ENCODE assay signal across 8 mouse cellular contexts in the genomic region with DNA sequence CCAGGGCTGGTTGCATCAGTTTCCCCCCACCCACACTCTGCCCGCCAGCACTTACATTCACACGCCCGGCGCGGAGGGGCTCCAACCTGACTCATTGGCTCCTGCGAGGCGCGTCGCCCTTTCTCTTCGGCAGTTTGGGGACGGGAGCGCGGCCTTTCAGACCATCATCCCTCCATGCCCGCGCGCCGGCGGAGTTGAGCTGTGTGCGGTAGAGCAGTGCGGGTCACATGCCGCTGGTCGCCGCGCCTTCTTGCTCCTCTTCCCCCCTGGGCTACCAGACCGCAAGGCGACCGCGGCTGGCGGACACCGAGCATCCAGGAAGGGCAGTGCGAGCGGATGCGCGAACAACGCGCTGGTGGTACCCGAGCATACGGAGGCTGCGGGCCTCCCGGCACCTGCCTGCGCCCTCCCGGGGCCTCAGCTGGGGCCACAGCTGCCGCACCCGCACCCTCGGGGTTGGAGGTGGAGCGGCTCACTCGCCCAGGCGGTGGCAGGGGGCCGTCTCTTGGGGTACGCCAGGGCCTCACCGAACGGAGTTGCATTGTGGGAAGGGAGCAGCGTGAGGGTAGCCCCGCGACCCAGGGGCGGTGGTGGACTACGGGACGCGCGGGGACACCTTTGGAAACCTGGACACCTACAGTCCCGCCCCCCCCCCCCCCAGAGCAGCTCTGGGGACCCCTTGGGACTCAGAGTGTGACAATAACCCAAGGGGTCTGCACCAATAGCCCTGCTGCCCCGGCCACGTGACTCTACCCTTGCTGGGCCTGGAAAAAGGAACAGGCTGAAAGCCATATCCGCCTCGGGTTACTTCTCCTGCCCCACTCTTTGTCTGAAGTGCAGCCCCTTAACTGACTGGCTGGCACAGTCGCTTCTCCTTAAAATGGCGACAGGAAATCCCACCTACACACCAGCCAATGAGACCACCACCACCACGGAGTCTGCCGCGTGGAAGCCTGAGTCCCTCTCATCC. TPM values are rescaled to one million over a fixed set of nuclear protein-coding genes. Genes with fewer than 3 reads are reported as not detected.
A peak's percentile ranks its signal among the peaks of the same experiment; 100 is the strongest.
DNase-seq lines count a peak whose midpoint lies in the region; ATAC-seq and TF ChIP-seq lines count a peak whose summit lies in the region.

Gene Slc38a1, minus strand, starts transcription at position 478 of the 970 bp plus-strand sequence.

- peak within 1 kb of the TSS; percentile 86 for H3K4me2 ChIP-seq in CH12.LX (ENCODE audit: insufficient read depth, low read depth, poor library complexity, severe bottlenecking)
- H3K4me2 ChIP-seq in embryonic facial prominence, embryonic 12.5 days (replicated peaks) = peak within 1 kb of the TSS; percentile 73
- peak within 1 kb of the TSS; percentile 91 for H3K4me2 ChIP-seq in heart, embryonic 15.5 days
- peak within 1 kb of the TSS; percentile 93 for H3K4me2 ChIP-seq in lung, embryonic 15.5 days

- peaks cover 35% of the 10 kb centered on the region for H3K79me2 ChIP-seq in CH12.LX (replicated peaks; ENCODE audit: control insufficient read depth, extremely low read depth, insufficient read depth, poor library complexity, severe bottlenecking)

- no peaks in the 10 kb centered on the region for H3K27me3 ChIP-seq in CH12.LX (replicated peaks)
- no peaks in the 10 kb centered on the region for H3K27me3 ChIP-seq in embryonic facial prominence, embryonic 12.5 days
- no peaks in the 10 kb centered on the region for H3K27me3 ChIP-seq in heart, embryonic 15.5 days
- H3K27me3 ChIP-seq in lung, embryonic 15.5 days = peaks cover 13% of the 10 kb centered on the region; the same call in 1 of the 2 replicates

- TF ChIP-seq EP300 in CH12.LX (IDR thresholded peaks at IDR 0.05; ENCODE audit: low read length) = no peak

- H3K4me1 ChIP-seq in CH12.LX (ENCODE audit: control insufficient read depth in 1 of 2, insufficient read depth in 2 of 2) = peaks cover 6 to 21% of the 10 kb centered on the region in 2 experiments; a peak in 3 of 4 replicates
- H3K4me1 ChIP-seq in embryonic facial prominence, embryonic 12.5 days = peaks cover 21% of the 10 kb centered on the region
- peaks cover 26% of the 10 kb centered on the region for H3K4me1 ChIP-seq in heart, embryonic 15.5 days (replicated peaks)
- H3K4me1 ChIP-seq in lung, embryonic 15.5 days = peaks cover 25% of the 10 kb centered on the region; the same call in 1 of the 2 replicates
- peaks cover 16% of the 10 kb centered on the region for H3K4me1 ChIP-seq in olfactory bulb, adult 2 months (ENCODE audit: control insufficient read depth, insufficient read depth, low read length)

- TF ChIP-seq CTCF in CH12.LX (conservative IDR thresholded peaks at IDR 0.05 in 1 of 2, IDR thresholded peaks at IDR 0.05 in 1 of 2; ENCODE audit: low read depth in 2 of 2, low read length in 2 of 2) = no peak
- no peak for TF ChIP-seq CTCF in olfactory bulb, adult 2 months (IDR thresholded peaks at IDR 0.05; ENCODE audit: insufficient read depth, low read depth, low read length)

- peaks cover 0 to 3% of the 10 kb centered on the region in 2 experiments for H3K36me3 ChIP-seq in CH12.LX (replicated peaks in 1 of 2; ENCODE audit: control insufficient read depth in 1 of 2, insufficient read depth in 1 of 2, low read length in 1 of 2)
- no peaks in the 10 kb centered on the region for H3K36me3 ChIP-seq in embryonic facial prominence, embryonic 12.5 days
- H3K36me3 ChIP-seq in heart, embryonic 15.5 days = 0 out of 2 replicates have a peak, but pooled peaks cover 1% of the 10 kb centered on the region
- H3K36me3 ChIP-seq in lung, embryonic 15.5 days = no peaks in the 10 kb centered on the region

- TF ChIP-seq POLR2A in CH12.LX (IDR thresholded peaks at IDR 0.05; ENCODE audit: low read depth, low read length) = peak; percentile 64
- no peak; the same call in none of the 2 replicates for TF ChIP-seq POLR2A in olfactory bulb, adult 2 months (IDR thresholded peaks at IDR 0.05; ENCODE audit: insufficient read depth, low read depth, low read length)

- peak within 1 kb of the TSS; percentile 90 to 96 (median 92) for H3K4me3 ChIP-seq in CH12.LX (replicated peaks in 1 of 3; ENCODE audit: low read depth in 2 of 3, low read length in 2 of 3, poor library complexity in 1 of 3)
- peak within 1 kb of the TSS; percentile 76 for H3K4me3 ChIP-seq in embryonic facial prominence, embryonic 12.5 days
- peak within 1 kb of the TSS; percentile 89 for H3K4me3 ChIP-seq in heart, embryonic 15.5 days
- H3K4me3 ChIP-seq in lung, embryonic 15.5 days = peak within 1 kb of the TSS; percentile 79
- H3K4me3 ChIP-seq in olfactory bulb, adult 2 months (ENCODE audit: insufficient read depth, low read depth, low read length) = peak within 1 kb of the TSS; percentile 79

- no peak for TF ChIP-seq RAD21 in CH12.LX (IDR thresholded peaks at IDR 0.05; ENCODE audit: low read depth, low read length)

- peak; percentile 86 for ATAC-seq in embryonic facial prominence, embryonic 12.5 days (ENCODE audit: insufficient number of reproducible peaks, insufficient read depth, low FRiP score, low TSS enrichment)
- peak; percentile 59 for ATAC-seq in heart, embryonic 15.5 days (replicated peaks; ENCODE audit: insufficient number of reproducible peaks, insufficient read depth, low FRiP score, low read depth)
- peak; percentile 75 for ATAC-seq in lung, embryonic 15.5 days (ENCODE audit: borderline replicate concordance, extremely low read depth, low FRiP score, low TSS enrichment)

- dilution Hi-C loops in CH12.LX (cut with MboI; ENCODE audit: extremely low pct_ligation_motif_present, extremely low pct_unique_long_range_greater_than_20kb, low sequenced_read_pairs) = no loop called here

- in situ Hi-C loops in CH12.LX (cut with MboI; ENCODE audit: low pct_ligation_motif_present, low pct_unique_long_range_greater_than_20kb, low sequenced_read_pairs) = no loop called here

- H3K27ac ChIP-seq in CH12.LX (ENCODE audit: insufficient read depth, low read depth) = peak within 1 kb of the TSS; percentile 97
- H3K27ac ChIP-seq in embryonic facial prominence, embryonic 12.5 days = peak within 1 kb of the TSS; percentile 98
- peak within 1 kb of the TSS; percentile 98 for H3K27ac ChIP-seq in heart, embryonic 15.5 days
- peak within 1 kb of the TSS; percentile 96 for H3K27ac ChIP-seq in lung, embryonic 15.5 days
- H3K27ac ChIP-seq in olfactory bulb, adult 2 months (ENCODE audit: insufficient read depth, low read depth, low read length) = peak within 1 kb of the TSS; percentile 97

- H3K9me3 ChIP-seq in CH12.LX (replicated peaks; ENCODE audit: low read length) = no peaks in the 10 kb centered on the region
- no peaks in the 10 kb centered on the region for H3K9me3 ChIP-seq in embryonic facial prominence, embryonic 12.5 days
- H3K9me3 ChIP-seq in heart, embryonic 15.5 days (replicated peaks) = no peaks in the 10 kb centered on the region
- no peaks in the 10 kb centered on the region for H3K9me3 ChIP-seq in lung, embryonic 15.5 days

- H3K9ac ChIP-seq in CH12.LX (ENCODE audit: insufficient read depth, low read depth) = peak within 1 kb of the TSS; percentile 97
- H3K9ac ChIP-seq in embryonic facial prominence, embryonic 12.5 days = peak within 1 kb of the TSS; percentile 94
- peak within 1 kb of the TSS; percentile 90 for H3K9ac ChIP-seq in heart, embryonic 15.5 days
- H3K9ac ChIP-seq in lung, embryonic 15.5 days = peak within 1 kb of the TSS; percentile 81

- DNase-seq in CH12.LX (ENCODE audit: extremely low read depth) = peak; percentile 70
- peak; percentile 36 to 45 for DNase-seq in adrenal gland, postnatal 36 days
- DNase-seq in layer of hippocampus, adult 8-10 months (ENCODE audit: low spot score in 2 of 2) = peak; percentile 23 to 34
- peak; percentile 91 for DNase-seq in thymus, postnatal 14 days

- WGBS in embryonic facial prominence, embryonic 12.5 days = under 1% methylated on average over 60 of the region's 70 CpGs
- WGBS in heart, embryonic 15.5 days = under 1% methylated on average over 62 of the region's 70 CpGs
- WGBS in lung, embryonic 15.5 days = under 1% methylated on average over 48 of the region's 70 CpGs
- under 1% methylated on average over 69 of the region's 70 CpGs for WGBS in olfactory bulb, adult 2 months

TF ChIP-seq in CH12.LX, 34 proteins besides CTCF, POLR2A, EP300 and RAD21 (continues in another document):
- TF ChIP-seq HCFC1 (IDR thresholded peaks at IDR 0.05; ENCODE audit: low read depth, low read length) (no peak), JUND (conservative IDR thresholded peaks at IDR 0.05; ENCODE audit: low read depth, low read length) (no peak), MAZ (IDR thresholded peaks at IDR 0.05; ENCODE audit: low read depth, low read length) (peak; percentile 72; the same call in 1 of the 2 replicates), CHD1 (IDR thresholded peaks at IDR 0.05; ENCODE audit: low read depth, low read length) (peak; percentile 74; the same call in 1 of the 2 replicates), TBP (conservative IDR thresholded peaks at IDR 0.05; ENCODE audit: low read depth, low read length) (0 out of 2 replicates have a peak, but pooled peaks have one; percentile 54), BHLHE40 (IDR thresholded peaks at IDR 0.05; ENCODE audit: low read depth, low read length) (peak; percentile 22; the same call in 1 of the 2 replicates), USF2 (conservative IDR thresholded peaks at IDR 0.05; ENCODE audit: low read depth, low read length) (peak; percentile 67), ZNF384 (IDR thresholded peaks at IDR 0.05; ENCODE audit: low read depth, low read length) (no peak), IRF4 (IDR thresholded peaks at IDR 0.05; ENCODE audit: low read depth, low read length) (no peak), MYC (IDR thresholded peaks at IDR 0.05; ENCODE audit: low read depth, low read length) (peak; percentile 76), NELFE (IDR thresholded peaks at IDR 0.05; ENCODE audit: low read depth, low read length) (peak; percentile 20; the same call in 1 of the 2 replicates), ZMIZ1 (IDR thresholded peaks at IDR 0.05; ENCODE audit: low read depth, low read length) (0 out of 2 replicates have a peak, but pooled peaks have one; percentile 13), KAT2A (IDR thresholded peaks at IDR 0.05; ENCODE audit: insufficient replicate concordance, low read length) (no peak), RCOR1 (conservative IDR thresholded peaks at IDR 0.05; ENCODE audit: low read depth, low read length) (no peak; the same call in 1 of the 2 replicates)

RNA-seq across cellular contexts. Expression of gene Slc38a1, which starts in this region (rescaled TPM):
- total RNA-seq in CH12.LX (2012; rRNA removed) (39.1 and 39.4 TPM in 2 replicates), CH12.LX (2014; rRNA removed) (18.8 and 22.5 TPM in 2 replicates)
- 70.3 and 79.0 TPM in 2 replicates for polyA plus RNA-seq in CH12.LX (2012; ENCODE audit: insufficient read length, low read depth)
- 10 to 100 TPM; 27.6 to 41.7 TPM for total RNA-seq in adrenal gland, postnatal 36 days (2021)
- 89.6 and 93.6 TPM in 2 replicates for polyA plus RNA-seq in embryonic facial prominence, embryonic 12.5 days (2016; fragmentation: Nextera tagmentation; extraction: Ambion mirVana)
- polyA plus RNA-seq in heart, embryonic 15.5 days (2015; fragmentation: Nextera tagmentation; extraction: Ambion mirVana) = 66.1 and 67.8 TPM in 2 replicates
- total RNA-seq in layer of hippocampus, adult 8-10 months (2022) = 10 to 100 TPM; 84.8 to 97.3 (median 90.0) TPM
- 56.4 and 62.0 TPM in 2 replicates for polyA plus RNA-seq in lung, embryonic 15.5 days (2015; fragmentation: Nextera tagmentation; extraction: Ambion mirVana)
- polyA plus RNA-seq in olfactory bulb, adult 2 months (2012; ENCODE audit: insufficient read depth, insufficient read length, low replicate concordance, missing spikeins) = 186 TPM in 1 of 2 replicates, not detected in the other

Comparison
In these comparisons a context has a peak if more than half of its experiments do, and no peak if none do; other contexts are left out.
1. Peak in every context shown above with its lines: DNase-seq, ATAC-seq, H3K4me3 ChIP-seq and H3K27ac ChIP-seq.
2. DNase-seq: peak in every context shown above with its lines; median percentile 91 in thymus, postnatal 14 days; 70 in CH12.LX; 40 in adrenal gland, postnatal 36 days; 28 in layer of hippocampus, adult 8-10 months.